Mouse (Mus musculus): ENCODE data around the gene Atp6v0d1.
"Not testable (repeated sequence)": the region's sequence is repeated elsewhere in the genome, so short reads cannot be mapped to it uniquely, and the experiment has no call there.

Gene Atp6v0d1

DNA sequence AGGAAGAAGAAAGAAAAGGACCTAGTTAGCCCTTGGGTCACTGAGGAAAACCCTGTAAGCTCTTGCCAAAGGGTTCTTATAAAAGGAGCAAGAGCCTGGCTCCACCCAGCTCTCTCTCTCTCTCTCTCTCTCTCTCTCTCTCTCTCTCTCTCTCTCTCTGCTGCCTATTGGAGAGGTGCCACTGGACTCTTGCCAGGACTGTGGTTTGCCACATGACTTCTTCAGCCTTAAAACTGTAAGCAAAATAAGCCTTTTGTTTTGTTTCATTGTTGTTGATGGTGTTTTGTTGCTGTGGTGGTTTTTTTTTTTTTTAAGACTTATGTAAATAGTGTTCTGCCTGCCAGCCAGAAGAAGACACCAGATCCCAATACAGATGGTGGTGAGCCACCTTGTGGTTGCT lies 7.6 kb upstream of the Atp6v0d1 start:
- peak; percentile 26 for DNase-seq

GRCm38 (mm10) chr8:105571810-105572209 lies 6.0 kb upstream of the Atp6v0d1 start:
- no peak for DNase-seq

DNA sequence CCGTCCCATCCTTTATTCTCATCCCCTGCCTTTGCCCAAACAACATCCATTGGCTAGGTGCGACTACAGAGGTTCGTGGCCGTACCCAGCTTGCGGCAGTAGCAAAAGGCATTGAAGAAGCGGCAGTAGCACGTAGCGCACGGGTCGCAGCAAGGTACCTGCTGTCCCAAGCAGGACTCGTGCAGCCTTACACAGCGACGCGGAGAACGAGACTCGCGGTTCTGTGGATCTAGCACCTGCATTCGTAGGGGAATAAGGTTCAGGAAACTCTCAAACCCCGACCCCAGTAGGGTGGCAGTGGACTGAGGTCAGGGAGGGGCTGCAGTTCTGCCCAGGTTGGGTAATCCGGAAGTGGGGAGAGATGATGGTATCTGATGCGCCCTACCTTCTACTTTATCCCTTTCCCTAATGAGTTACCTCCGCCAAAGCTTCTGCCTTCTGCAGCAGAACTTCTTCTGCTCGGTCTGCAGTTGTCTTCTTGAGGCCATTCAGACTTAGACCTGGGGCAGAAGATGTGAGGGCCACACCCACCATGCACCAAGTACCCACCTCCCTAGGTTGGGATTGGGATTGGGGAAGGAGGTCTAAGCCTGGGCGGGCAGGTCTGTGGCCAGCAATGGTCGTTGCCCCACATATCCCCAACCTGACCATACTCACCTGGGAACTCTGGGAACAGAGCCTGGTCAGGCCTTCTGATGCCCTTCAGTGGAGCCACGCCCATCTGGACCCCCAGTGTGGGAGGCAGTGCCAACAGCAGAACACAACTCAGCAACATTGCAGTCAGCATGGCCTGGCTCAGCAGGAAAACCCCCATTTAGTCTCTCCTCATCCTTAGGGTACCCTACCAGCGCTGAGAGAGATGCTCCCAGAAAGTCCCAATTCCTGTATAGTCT lies 1.1 kb upstream of the Atp6v0d1 start:
- peak; percentile 24 for DNase-seq

GRCm38 (mm10) chr8:105565401-105565881 lies 406 bp downstream of the Atp6v0d1 start:
- DNase-seq: peak; percentile 42

DNA sequence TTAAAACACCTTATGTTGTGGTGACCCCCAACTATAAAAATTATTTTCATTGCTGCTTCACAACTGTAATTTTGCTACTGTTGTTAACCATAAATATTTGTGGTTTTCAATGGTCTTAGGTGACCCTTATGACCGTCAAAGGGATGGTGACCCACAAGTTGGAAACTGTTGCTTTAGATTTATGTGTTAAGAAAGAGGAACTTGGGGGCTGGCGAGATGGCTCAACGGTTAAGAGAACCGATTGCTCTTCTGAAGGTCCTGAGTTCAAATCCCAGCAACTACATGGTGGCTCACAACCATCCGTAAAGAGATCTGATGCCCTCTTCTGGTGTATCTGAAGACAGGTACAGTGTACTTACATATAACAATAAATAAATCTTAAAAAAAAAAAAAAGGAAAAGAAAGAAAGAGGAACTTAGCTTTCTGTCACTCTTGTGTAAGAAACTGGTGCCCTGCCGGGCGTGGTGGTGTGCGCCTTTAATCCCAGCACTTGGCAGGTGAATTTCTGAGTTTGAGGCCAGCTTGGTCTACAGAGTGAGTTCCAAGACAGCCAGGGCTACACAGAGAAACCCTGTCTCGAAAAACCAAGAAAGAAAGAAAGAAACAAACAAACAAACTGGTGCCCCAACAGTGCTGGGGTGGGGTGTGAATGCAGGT lies 1.1 kb downstream of the Atp6v0d1 start:
- not testable (repeated sequence) for DNase-seq

DNA sequence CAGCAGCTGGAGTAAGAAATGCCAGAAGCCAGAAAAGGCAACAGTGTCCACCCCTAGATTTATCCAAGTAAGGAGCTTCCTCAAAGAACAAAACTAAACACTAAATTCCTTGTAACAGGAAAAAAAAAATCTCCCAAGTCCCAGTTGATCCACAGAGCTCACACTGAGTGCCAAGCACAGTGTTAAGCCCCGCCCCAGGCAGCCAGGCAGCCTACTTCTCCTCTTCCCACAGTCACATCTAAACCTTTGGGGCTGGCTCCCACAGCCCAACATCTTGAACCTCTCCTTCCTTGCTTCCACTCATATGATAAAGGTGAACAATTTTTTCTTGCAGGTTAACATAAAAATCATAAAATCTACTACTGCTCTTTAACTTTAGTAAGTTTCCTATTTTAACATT lies 2.0 kb downstream of the Atp6v0d1 start:
- no peak for DNase-seq

DNA sequence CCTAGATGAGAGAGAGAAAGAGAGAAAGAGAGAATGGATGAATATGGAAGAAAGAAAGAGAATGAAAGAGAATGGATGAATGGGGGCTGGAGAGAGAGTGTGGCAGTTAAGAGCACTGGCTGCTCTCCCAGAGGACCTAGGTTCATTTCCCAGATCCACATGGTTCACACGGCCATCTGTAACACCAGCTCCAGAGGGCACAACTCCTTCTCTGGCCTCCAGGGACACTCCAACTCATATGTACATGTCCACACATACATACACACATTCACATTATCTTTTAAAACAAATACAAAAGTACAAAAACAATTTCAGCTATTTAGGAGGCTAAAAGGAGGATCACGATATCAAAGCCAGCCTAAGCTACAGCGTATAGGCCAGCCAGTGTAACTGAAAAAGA lies 3.0 kb downstream of the Atp6v0d1 start:
- no peak for DNase-seq

DNA sequence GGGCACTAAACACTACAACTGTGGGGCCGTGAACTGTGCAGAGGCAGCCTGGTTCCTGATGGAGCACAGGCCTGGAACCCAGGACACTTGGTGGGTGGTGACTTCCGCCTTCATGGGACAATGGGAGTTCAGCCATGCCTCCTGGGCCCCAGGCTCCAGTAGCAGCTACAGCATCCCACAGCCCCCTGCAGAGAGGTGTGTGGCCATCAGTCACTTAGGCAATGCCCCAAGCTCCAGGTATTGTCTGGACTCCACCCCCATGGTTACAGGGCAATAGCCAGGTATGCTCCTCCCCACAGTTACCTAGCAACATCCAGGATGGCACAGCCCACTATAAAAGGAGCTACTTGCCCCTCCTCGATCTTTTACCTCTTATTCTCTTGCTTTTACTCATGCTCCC lies 10.6 kb downstream of the Atp6v0d1 start:
- no peak for DNase-seq

GRCm38 (mm10) chr8:105554087-105554486 lies 11.8 kb downstream of the Atp6v0d1 start:
- no peak for DNase-seq

DNA sequence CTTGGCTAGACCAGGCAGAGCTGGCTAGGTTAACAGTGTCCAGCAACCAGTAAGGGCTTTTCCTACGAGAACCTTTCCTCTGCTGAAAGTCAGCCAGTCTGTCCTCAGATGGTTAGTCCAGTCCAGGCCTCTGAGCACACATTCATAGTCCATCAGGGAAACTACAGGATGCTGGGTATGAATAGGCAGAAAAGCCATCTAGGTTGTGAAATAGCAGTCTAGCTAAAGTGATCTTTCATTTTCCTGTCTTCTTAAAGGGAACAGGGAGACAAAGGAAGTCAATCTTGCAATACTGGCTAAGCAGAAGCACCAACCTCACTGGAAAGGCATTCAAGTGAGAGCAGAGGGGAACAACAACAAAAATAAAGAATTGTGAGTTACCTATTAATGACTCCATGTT lies 13.0 kb downstream of the Atp6v0d1 start:
- DNase-seq: no peak

GRCm38 (mm10) chr8:105552032-105552431 lies 13.8 kb downstream of the Atp6v0d1 start:
- no peak for DNase-seq

GRCm38 (mm10) chr8:105550083-105550482 lies 15.8 kb downstream of the Atp6v0d1 start:
- no peak for DNase-seq

GRCm38 (mm10) chr8:105549506-105549905 lies 16.3 kb downstream of the Atp6v0d1 start:
- no peak for DNase-seq

- DNase-seq: no peak
Measured at GRCm38 (mm10) chr8:105546384-105547350, 19.2 kb downstream of the Atp6v0d1 start.

- DNase-seq: peak; percentile 58
Measured at GRCm38 (mm10) chr8:105545249-105545648, 20.6 kb downstream of the Atp6v0d1 start.

DNA sequence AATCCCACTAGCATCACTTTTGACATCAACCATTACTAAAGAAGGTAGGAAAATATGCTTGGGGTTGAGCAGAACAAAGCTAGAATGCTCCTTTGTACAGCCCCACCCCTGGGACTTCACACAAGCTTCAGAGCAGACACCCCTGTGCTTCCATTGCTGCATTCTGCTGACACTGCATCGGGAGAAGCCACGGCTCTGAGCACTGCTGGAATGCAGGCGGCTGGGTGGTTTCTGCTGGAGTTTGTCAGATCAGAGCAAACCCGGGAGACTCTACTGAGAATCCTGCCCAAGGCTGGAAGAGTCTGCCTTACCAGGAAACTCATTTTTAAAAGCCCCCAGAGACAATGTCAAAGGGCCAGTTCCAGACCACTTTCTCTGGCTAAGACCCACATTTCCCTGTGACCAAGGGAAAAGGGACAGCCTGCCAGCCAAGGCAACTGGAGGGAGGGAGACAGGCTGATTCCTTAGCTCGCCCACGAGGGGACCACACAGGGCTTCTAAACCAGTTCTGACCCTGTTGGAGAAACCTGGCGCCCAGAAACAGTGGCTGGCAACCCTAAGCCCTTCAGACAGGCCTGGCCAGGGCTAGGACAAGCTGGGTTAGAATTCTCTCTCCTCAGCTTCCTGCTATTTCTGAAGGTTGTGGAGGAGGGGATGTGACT lies 21.2 kb downstream of the Atp6v0d1 start:
- DNase-seq: no peak

DNA sequence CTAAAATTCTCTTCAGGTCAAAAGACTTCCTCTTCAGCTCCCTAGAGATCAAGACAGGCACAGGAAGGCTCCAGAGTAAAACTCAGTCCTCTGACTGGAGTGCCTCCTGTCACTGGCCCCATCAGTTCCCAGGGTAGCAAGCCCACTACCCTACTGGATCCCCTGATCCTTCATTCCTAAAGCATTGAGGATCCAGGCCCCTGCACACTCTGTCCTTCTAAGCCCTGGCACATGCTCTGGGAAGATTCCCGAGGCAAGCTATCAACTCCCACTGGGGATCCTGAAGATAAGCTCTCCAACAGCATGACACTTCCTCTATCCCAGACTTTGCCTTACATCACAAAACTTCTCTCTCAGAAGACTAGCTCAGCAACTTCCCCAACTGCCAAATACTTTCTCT lies 22.1 kb downstream of the Atp6v0d1 start:
- no peak for DNase-seq

DNA sequence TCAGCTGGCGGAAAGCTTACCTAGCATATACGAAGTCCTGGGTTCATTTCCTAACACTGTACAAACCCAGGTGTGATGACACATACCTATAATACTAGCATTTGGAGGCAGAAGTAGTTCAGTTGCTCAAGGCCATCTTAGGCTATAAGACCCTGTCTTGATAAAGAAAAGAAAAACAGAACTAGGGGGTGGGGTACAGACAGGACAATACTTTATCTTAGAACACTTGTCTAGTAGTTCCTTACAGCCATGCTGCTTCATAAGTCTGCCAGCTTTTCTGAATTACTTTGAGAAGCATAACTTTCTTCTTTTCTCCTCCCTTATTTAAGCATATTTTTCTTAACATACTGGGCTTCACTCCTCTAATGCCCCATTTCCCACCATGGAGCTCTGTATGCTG lies 23.0 kb downstream of the Atp6v0d1 start:
- DNase-seq: no peak

DNA sequence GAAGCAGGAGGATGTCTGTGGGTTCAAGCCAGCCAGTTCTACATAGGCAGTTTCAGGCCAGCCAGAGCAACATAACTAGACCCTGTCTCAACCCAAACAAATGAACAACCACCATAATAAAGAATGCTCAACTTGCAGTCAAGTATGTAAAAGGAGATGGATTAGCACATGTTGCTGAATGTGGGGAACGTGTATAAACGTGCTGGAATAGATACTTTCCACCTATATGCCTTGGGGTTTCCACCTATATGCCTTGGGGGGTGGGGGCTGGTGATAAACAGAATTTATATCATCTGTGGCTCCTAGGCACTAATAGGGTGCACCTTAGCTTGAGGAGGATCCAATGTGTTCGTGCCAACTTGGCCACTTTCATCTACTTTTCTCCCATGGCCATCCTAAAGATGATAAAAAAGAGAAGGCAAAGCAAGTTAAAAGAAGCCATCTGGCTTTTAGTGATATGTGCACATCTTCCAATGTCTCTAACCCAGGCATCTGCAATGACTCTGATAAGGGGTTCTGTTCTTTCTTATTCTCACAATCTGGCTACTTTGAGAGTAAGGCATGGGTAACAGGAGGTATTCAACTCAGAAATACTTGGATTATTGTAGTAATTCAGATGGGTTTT lies 23.7 kb downstream of the Atp6v0d1 start:
- no peak for DNase-seq

DNA sequence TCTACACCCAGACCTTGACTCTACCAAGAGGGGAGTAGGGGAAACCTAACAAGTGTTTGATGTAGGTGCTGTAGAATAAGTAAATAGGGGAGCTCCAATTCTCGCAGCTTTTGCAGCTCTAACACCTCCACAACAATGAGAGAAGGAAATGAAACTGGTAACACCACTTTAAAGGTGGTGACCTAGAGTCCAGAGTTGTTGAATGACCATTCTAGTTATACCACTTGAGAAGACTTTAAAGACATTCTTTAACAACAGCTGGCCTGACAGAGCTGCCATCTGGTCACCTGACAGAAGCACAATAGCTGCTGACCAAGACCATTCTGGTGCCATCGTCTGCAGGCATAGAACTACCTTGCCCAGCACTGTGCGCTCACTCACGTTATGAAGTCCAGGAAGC lies 26.9 kb downstream of the Atp6v0d1 start:
- DNase-seq: no peak

GRCm38 (mm10) chr8:105537011-105537677 lies 28.7 kb downstream of the Atp6v0d1 start:
- DNase-seq: no peak

Measured in right cerebral cortex, postnatal 14 days (tissue).